Mouse (Mus musculus) erythroblast, embryonic 14.5 days (primary cell): ENCODE data around the gene Kcmf1.

ENCODE experiments used
- GATA1 ChIP-seq: IDR thresholded peaks from 2 replicates; pipeline ENCODE4 v1.6.1; 2012; ENCODE audit warnings: low read length, inconsistent platforms, mixed read lengths
- TAL1 ChIP-seq: IDR thresholded peaks from 3 replicates; pipeline ENCODE4 v1.6.1; 2012; ENCODE audit warnings: low read length, inconsistent platforms, mixed read lengths

DNA sequence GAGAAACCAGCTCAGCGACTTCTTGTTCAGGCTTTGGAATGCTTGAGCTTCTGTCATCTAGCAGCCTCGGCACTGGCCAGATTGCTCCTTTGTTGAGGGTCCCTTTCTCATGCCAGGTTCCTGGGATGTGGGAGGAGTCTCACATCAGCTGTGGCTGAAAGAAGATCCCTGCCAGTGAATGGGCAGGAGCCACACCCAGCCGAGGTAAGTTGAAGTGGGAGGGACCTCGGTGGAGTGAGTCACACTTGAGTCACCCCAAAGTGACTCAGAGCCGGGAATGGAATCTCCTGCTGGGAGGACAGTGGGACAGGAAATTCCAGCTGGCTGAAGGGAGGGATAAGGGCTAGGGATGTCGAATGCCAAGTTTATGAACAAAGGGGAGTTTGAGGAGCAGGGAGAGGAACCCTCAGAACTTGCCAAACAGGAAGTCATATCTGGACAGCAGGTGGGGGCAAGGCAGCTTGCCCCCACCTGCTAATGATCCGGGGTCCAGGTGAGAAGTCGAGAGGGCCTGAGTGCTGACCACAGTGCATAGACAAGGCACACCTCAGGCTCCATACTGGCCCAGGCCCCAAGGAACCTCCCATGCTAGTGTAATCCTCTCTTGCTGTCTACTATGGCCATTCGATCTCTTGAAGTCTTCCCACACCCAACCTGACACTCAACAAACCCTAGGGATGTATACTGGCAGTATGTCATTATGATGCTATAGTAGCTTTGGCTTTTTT lies 27.1 kb upstream of the Kcmf1 start:
- TF ChIP-seq GATA1 = no peak
- no peak for TF ChIP-seq TAL1
